Mouse (Mus musculus): ENCODE data around the gene Gm11032. TPM values are rescaled to one million over a fixed set of nuclear protein-coding genes. Genes with fewer than 3 reads are reported as not detected.
"Not testable (repeated sequence)": the region's sequence is repeated elsewhere in the genome, so short reads cannot be mapped to it uniquely, and the experiment has no call there.

The Gm11032 gene
- polyA plus RNA-seq, 1 experiment, result not detected

DNA sequence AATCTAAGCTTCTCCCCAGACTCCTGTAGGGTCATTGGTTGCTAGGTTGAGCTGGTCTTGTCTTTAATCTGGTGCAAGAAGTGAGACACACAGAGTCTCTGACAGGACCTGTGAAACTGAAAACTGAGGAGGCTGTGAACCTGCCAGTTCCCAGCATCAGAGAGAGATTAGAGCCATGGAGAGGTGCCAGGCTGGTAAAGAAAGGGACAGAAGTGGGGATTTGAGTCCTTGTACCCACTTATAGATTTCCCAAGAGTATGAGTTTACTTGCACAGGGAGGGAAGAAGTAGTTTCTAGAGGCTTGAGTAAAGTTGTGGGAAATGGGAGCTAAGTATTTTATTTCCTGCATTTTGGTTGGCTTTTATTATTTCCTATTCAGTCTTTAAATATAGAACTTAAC lies 21.3 kb downstream of the Gm11032 start:
- no peak overlapping the region for H3K4me3 ChIP-seq (ENCODE audit: insufficient read depth, low read depth, low read length)
- H3K27ac ChIP-seq (replicated peaks; ENCODE audit: low read depth, low read length), result no peak overlapping the region
- peaks cover 7% of the 10 kb centered on the region; the same call in 1 of the 2 replicates for H3K4me1 ChIP-seq (ENCODE audit: control insufficient read depth, insufficient read depth, insufficient read length, low read length)

DNA sequence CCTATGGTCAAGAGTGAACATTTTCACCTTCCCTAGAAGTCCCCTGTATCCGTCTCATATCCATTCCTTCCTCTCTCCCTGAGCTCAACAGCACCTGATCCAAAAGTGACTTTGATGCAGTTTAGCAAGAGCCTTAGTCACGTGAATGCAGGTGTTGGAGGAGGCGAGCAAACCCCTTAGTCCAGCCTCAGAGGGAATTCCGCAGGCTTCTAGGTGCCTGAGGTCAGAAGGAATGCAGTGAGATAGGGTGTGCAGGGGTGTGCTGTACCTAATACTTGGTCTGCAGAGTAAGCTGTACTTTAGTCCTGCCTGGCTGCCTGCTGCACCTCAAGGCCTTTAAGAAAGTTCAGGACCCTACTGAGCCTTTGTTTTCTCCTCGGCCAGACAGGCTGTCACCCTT lies 23.9 kb downstream of the Gm11032 start:
- no peak overlapping the region for H3K4me3 ChIP-seq (ENCODE audit: insufficient read depth, low read depth, low read length)
- no peak overlapping the region for H3K27ac ChIP-seq (replicated peaks; ENCODE audit: low read depth, low read length)

DNA sequence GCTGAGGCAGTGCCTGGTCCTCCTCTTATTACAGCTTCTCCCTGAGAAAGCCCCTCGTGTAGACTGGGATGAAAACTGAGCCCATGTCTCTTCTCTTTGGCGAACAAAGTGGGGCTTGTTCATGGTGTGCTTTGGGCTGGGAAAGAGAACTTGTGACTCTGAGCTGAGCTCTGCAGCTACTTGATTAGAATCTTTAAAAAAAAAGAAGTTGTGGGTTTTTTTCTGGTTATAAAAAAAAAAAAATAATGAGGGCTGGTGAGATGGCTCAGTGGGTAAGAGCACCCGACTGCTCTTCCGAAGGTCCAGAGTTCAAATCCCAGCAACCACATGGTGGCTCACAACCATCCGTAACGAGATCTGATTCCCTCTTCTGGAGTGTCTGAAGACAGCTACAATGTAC lies 25.3 kb downstream of the Gm11032 start:
- not testable (repeated sequence) for H3K27ac ChIP-seq (replicated peaks; ENCODE audit: low read depth, low read length); H3K4me1 ChIP-seq (ENCODE audit: control insufficient read depth, insufficient read depth, insufficient read length, low read length); H3K4me3 ChIP-seq (ENCODE audit: insufficient read depth, low read depth, low read length)

More for the DNA sequence above, 23.9 kb downstream of the Gm11032 start:
- peaks cover 5% of the 10 kb centered on the region; the same call in 1 of the 2 replicates for H3K4me1 ChIP-seq (ENCODE audit: control insufficient read depth, insufficient read depth, insufficient read length, low read length)

DNA sequence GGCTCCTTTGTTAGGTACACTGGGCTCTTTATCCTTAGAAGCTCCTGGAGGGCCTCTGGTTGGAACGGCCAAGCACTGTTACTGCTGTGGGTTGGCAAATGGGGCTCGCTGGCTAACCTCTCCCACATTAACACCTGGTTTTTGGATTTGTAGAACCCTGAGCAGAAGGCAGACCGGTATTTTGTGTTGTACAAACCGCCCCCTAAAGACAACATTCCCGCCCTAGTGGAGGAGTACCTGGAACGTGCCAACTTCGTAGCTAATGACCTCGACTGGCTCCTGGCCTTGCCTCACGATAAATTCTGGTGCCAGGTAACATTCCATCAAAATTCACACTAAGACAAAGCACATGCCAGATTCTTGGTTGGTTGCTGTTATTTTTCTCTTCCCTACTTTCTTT lies 26.5 kb downstream of the Gm11032 start:
- Histone ChIP-seq H3K4me3 (ENCODE audit: insufficient read depth, low read depth, low read length) (no peak overlapping the region), H3K4me1 (ENCODE audit: control insufficient read depth, insufficient read depth, insufficient read length, low read length) (no peaks in the 10 kb centered on the region), H3K27ac (replicated peaks; ENCODE audit: low read depth, low read length) (no peak overlapping the region)

DNA sequence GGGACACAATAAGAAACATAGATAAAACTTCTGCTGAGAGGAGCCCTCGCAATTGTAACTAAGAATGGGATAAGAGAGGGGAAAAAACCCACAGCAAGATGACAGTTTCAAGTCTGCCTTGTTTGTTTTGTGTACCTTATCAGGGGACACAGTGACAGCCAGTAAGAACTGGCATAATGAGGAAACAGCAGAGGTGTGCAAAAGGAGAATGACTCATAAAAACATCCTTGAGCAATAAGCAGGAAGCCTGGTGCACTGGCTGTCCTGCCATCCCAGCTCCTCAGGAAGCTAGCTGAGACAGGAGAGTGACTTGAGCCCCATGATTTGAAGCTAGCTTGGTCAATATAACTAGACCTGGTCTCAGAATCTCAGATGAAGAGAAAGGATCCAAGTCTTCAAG lies 40.0 kb downstream of the Gm11032 start:
- H3K4me3 ChIP-seq (ENCODE audit: insufficient read depth, low read depth, low read length), result no peak overlapping the region
- H3K4me1 ChIP-seq (ENCODE audit: control insufficient read depth, insufficient read depth, insufficient read length, low read length), result peaks cover 4% of the 10 kb centered on the region; the same call in 1 of the 2 replicates
- no peak overlapping the region for H3K27ac ChIP-seq (replicated peaks; ENCODE audit: low read depth, low read length)

DNA sequence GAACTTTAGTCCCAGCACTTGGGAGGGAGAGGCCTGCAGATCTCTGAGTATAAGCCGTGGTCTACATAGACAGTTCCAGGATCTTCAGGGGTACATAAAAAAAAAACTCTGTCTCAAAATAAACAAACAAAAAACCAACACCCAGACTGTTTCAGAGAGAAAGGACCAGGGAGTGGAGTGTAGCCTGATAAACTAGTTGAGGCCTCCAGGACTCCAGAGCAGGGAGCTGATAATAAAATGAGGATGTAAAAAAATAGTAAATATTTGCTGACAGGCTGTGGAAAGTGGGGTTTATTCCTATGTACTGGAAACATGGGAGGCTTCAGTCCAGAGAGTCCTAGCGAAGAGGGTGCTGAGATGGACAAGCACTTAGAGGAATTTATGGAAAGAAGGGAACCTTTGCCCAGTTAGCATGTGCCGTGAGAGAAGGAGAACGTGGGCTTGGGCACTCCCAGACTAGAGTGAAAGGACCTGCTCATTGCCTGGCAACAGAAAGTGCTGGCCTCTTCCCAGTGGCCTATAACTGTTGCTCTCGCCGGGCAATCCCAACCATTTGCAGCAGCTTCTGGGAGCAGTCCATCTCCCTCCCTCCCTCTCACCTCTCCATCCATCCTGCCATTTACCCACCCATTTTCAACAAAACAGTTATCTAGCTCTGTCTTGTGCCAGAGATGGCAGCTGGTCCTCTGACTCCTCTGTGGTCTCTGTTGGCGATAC lies 40.6 kb downstream of the Gm11032 start:
- Histone ChIP-seq H3K4me1 (ENCODE audit: control insufficient read depth, insufficient read depth, insufficient read length, low read length) (peaks cover 4% of the 10 kb centered on the region; the same call in 1 of the 2 replicates), H3K27ac (replicated peaks; ENCODE audit: low read depth, low read length) (no peak overlapping the region), H3K4me3 (ENCODE audit: insufficient read depth, low read depth, low read length) (no peak overlapping the region)

DNA sequence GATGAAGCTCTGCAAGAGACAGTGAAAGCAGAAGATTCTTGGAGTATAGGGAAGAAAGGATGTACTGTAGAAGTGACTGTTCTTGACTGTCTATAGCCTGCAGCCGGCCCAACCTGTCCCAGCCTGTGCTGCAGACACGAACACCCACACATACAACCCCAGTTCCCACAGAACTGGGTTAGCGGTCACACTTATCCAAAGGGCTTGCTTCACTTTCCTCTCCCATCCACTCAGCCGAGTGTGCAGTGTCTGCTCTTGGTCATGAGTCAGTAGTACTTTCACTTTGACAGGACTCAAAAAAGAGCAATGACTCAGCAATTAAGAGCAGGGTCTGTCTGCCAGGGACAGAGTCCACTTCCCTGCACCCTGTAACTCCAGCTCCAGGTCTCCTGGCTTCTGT lies 41.5 kb downstream of the Gm11032 start:
- Histone ChIP-seq H3K27ac (replicated peaks; ENCODE audit: low read depth, low read length) (peak overlapping the region; percentile 49; the same call in 1 of the 2 replicates), H3K4me3 (ENCODE audit: insufficient read depth, low read depth, low read length) (no peak overlapping the region), H3K4me1 (ENCODE audit: control insufficient read depth, insufficient read depth, insufficient read length, low read length) (peaks cover 4% of the 10 kb centered on the region; the same call in 1 of the 2 replicates)

DNA sequence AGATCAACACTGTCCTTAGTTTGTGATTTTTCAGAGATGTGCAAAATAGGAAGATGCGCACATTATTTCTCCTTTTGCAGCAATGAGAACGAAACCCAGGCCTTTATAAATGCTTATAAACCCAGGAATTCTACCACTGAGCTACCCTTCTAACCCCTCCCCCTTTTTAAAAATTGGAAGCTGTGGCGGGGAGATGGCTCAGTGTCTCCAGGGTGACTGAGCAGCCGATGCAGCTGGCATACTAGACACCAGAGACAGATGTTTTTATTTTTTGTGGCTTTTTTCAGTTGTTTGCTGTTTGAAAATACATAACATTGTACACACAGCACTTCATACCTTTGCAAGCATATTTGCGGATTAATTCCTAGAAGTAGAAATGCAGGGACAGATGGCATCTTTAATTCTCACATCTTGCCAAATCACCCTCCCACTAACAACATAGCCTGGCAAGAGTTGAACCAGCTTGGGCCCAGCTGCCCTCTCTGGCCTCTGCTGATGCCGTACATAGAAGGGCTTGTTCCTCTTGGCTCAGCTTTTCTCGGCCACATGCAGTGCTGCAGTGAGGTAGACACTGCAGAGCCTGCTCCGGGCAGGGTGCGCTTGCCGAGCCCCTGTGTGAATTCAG lies 42.1 kb downstream of the Gm11032 start:
- peaks cover 4% of the 10 kb centered on the region; the same call in 1 of the 2 replicates for H3K4me1 ChIP-seq (ENCODE audit: control insufficient read depth, insufficient read depth, insufficient read length, low read length)
- no peak overlapping the region for H3K4me3 ChIP-seq (ENCODE audit: insufficient read depth, low read depth, low read length)
- no peak overlapping the region for H3K27ac ChIP-seq (replicated peaks; ENCODE audit: low read depth, low read length)

DNA sequence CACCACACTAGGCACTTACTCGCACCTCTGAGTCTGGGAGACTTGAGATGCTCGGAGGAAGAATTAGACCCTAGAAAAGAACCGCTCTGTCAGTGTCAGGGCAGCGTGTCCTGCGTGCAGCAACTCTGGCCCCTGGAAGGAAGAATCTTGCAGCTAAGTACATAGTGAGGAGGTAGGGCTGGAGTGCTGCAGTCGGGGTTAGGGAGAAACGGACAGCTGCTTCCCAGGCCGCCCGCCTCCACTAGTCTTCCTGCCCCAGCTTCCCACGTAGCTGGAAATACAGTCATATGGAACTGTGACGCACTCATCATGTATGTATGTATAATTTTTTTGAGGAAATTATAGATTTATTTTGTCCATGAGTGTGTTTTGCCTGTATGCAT lies 42.6 kb downstream of the Gm11032 start:
- H3K4me3 ChIP-seq (ENCODE audit: insufficient read depth, low read depth, low read length), result no peak overlapping the region
- H3K27ac ChIP-seq (replicated peaks; ENCODE audit: low read depth, low read length), result no peak overlapping the region
- peaks cover 4% of the 10 kb centered on the region; the same call in 1 of the 2 replicates for H3K4me1 ChIP-seq (ENCODE audit: control insufficient read depth, insufficient read depth, insufficient read length, low read length)

Other genes with a start within 250 kb of the Gm11032 start
- not detected in 2 replicates for gene Hormad2, start 179.0 kb upstream of the Gm11032 start, polyA plus RNA-seq (2012; ENCODE audit: insufficient read depth, insufficient read length, missing spikeins)
- gene Mtmr3, start 25.2 kb upstream of the Gm11032 start, polyA plus RNA-seq (2012; ENCODE audit: insufficient read depth, insufficient read length, missing spikeins), result 13.3 and 20.3 TPM in 2 replicates
- 7.4 and 9.1 TPM in 2 replicates for gene Ascc2, start 17.7 kb downstream of the Gm11032 start, polyA plus RNA-seq (2012; ENCODE audit: insufficient read depth, insufficient read length, missing spikeins)
- 3,086 and 3,202 TPM in 2 replicates for gene Uqcr10, start 84.3 kb downstream of the Gm11032 start, polyA plus RNA-seq (2012; ENCODE audit: insufficient read depth, insufficient read length, missing spikeins)
- gene Zmat5, start 84.6 kb downstream of the Gm11032 start, polyA plus RNA-seq (2012; ENCODE audit: insufficient read depth, insufficient read length, missing spikeins), result 30.6 and 31.6 TPM in 2 replicates
- not detected in 2 replicates for gene Cabp7, start 126.7 kb downstream of the Gm11032 start, polyA plus RNA-seq (2012; ENCODE audit: insufficient read depth, insufficient read length, missing spikeins)
- gene Nf2, start 229.5 kb downstream of the Gm11032 start, polyA plus RNA-seq (2012; ENCODE audit: insufficient read depth, insufficient read length, missing spikeins), result 41.2 and 56.4 TPM in 2 replicates

Measured in brown adipose tissue, adult 24 weeks (tissue).